Mouse (Mus musculus): Measurements from ENCODE around the gene Bmp2k. TPM values are rescaled to one million over a fixed set of nuclear protein-coding genes. Genes with fewer than 3 reads are reported as not detected.
A peak's percentile ranks its signal among the peaks of the same experiment; 100 is the strongest.
"Not testable (repeated sequence)": the region's sequence is repeated elsewhere in the genome, so short reads cannot be mapped to it uniquely, and the experiment has no call there.

The Bmp2k gene
- total RNA-seq, 2 experiments from 2014 or later = 14.3 to 16.1 TPM

- intact Hi-C loops (cut with DNase I) = no loop called here
- no peak for DNase-seq
Measured at GRCm38 (mm10) chr5:97000524-97000923, 3.0 kb downstream of the Bmp2k start.

DNA sequence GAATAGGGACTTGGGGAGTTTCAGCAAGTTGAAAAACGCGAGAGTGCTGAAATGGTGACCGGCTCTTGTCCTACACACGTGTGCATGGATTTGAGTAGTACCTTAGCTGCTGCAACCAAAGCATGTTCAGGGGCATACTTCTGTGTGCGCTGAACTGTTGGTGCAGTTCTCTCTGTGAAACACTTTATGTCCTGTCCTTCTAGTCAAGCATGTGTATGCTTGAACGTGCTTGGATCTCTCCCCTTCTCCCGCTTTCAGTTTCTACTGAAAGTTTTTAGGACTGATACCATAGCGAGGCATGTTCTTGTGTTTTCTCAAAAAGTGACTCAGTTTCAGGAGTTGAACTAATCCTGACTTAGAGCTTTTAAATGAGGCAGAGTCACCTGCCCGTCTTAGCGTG is 3.7 kb downstream of the Bmp2k start:
- no peak for DNase-seq
- intact Hi-C loops (cut with DNase I) = no loop called here

GRCm38 (mm10) chr5:97001571-97001970 is 4.1 kb downstream of the Bmp2k start:
- no peak for DNase-seq
- intact Hi-C loops (cut with DNase I) = no loop called here

DNA sequence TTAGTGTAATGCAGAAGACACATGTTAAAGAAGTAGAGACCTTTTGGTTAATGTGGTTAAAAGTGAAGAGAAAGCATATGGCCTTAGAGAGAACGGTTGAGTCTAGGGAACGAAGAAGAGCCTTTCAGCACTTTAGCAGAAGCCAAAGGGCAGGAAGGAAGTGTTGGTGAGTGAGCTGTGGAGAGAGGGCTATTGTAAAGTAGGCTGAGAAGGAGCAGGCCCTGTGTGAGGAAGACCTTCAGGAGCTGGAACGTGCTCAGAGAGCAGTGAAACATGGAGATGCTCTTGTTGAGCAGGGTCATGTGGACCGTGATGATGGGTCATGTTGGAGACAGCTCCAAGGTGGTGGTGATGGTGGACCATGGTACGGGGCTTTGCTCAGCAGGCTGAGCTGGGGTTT is 4.8 kb downstream of the Bmp2k start:
- intact Hi-C loops (cut with DNase I) = no loop called here
- DNase-seq = no peak

GRCm38 (mm10) chr5:97002937-97003336 is 5.4 kb downstream of the Bmp2k start:
- no peak for DNase-seq
- intact Hi-C loops (cut with DNase I) = no loop called here

DNA sequence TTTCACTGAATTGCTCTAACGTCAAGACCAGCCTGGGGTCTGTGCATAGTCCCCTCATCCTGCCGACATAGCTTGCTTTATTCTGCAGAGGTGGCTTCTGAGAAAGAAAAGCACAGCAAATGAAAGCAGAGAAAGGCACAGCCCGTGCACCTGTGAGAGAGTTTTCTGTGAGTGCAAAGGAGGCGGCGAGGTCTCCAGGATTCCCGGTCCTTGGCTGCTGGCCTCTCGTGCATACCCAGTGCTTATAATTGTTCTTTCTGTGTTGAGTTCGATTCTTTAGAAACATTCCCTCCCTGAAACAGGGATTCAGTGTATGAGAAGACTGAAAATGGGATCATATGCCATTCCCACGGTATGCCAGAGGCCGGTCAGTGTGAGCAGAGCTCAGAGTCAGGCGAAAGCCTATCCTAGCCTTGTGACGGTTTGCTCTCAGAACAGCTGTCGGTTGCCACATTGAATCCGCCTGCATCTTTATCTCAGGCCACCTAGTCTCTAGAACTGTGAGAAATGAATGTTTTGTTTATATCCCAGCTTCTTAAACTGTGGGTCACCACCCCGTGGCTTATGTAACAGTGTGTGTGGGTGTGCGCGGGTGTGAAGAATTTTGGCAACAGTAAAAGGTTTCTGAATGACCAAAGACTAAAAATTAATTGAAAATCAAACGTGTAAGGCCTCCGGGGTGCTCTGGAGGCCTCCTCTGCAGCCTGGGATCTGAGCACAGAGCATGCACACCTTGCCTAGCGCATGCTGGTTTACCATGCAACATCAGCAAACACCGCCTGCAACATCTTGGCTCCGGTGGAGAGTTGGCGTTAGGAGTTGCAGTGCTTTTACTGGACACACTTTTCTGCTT is 6.9 kb downstream of the Bmp2k start:
- intact Hi-C loops (cut with DNase I) = no loop called here
- DNase-seq = no peak

- DNase-seq = no peak
- intact Hi-C loops (cut with DNase I) = no loop called here
Measured at GRCm38 (mm10) chr5:97005891-97006290, 8.4 kb downstream of the Bmp2k start.

DNA sequence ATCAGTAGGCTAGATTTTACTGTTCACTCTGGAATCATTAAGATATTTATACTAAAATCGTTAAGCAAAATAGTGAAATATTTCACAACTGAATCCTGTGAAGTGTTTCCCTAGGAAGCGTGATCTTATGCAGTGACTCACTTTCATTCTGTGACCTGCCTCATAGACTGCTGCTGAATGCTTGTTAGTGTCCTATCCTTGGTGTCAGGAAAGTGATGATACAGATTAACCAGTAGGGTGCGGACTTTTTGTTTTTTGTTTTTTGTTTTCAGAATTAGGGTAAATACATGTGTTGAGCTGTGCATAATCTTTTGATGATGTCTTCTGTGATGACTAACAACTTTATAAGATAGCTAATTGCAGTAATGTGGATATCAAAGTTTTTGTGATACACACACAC is 9.4 kb downstream of the Bmp2k start:
- intact Hi-C loops (cut with DNase I) = no loop called here
- no peak for DNase-seq

DNA sequence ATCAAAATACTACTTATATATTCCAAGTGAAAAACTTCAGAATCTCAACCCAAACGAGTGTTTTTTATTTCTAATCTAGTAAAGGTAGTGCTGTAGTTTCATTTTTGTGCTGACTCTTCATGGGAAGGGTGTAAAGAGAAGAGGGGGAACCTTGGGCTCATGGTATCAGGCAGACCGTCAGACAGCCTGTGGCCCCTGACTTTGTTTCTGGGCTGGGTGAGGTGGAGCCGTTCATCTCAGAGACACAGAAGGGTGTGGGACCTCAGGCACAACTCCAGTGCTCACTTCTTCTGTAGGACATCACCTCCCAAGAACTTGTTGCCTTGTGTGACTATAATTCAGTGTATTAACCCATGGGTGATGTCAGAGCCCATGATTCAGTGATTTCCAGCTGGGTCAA is 10.0 kb downstream of the Bmp2k start:
- DNase-seq = no peak
- intact Hi-C loops (cut with DNase I) = no loop called here

DNA sequence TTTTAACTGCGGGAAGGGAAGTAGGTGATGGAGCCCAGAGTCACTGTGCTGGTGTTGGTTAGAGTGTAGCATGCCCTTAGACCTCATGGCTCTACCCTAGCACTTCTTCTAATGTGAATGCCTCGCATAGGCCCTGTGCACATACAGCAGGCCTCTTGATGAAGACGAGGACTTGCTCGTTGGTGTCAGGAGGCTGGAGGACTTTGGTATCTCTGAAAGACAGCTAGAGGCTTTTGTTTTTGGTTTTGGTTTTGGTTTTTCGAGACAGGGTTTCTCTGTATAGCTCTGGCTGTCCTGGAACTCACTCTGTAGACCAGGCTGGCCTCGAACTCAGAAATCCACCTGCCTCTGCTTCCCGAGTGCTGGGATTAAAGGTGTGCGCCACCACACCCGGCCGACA is 11.7 kb downstream of the Bmp2k start:
- DNase-seq; intact Hi-C loops (cut with DNase I): not testable (repeated sequence)

GRCm38 (mm10) chr5:97009601-97010335 is 12.3 kb downstream of the Bmp2k start:
- intact Hi-C loops (cut with DNase I) = no loop called here
- DNase-seq = no peak

DNA sequence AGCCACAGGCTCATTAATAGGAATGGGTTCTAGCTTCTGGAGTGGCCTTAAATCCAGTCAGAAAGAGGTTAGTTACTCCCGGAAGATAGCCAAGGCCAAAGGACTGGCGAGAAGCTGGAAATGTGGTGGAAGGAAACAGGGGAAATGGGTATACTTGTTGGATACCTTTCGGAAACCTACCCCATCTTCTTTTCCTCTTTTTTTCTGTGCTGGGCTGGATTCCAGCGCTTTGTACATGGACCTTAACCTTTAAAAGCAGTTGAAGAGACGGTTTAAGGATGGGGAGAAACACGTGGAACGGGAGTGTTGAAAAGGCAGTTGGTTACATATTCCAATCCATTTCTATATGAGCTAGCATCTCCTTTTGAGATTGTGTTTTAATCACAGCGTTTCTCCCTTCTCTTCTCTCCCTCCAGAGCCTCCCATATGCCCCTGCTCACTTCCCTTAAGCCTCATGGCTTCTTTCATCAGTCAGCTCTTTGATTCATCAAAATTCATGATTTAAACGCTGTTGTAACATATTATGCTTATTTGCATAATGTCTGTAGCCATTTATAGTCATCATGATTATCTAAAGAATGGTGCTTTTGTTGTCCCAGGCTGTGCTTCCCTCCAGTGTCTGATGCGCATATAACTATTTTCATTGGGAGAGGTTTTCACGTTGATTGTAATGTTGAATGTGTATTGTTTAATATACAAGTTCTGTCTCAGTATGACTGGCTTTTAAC is 18.5 kb downstream of the Bmp2k start:
- intact Hi-C loops (cut with DNase I) = no loop called here
- DNase-seq = no peak

DNA sequence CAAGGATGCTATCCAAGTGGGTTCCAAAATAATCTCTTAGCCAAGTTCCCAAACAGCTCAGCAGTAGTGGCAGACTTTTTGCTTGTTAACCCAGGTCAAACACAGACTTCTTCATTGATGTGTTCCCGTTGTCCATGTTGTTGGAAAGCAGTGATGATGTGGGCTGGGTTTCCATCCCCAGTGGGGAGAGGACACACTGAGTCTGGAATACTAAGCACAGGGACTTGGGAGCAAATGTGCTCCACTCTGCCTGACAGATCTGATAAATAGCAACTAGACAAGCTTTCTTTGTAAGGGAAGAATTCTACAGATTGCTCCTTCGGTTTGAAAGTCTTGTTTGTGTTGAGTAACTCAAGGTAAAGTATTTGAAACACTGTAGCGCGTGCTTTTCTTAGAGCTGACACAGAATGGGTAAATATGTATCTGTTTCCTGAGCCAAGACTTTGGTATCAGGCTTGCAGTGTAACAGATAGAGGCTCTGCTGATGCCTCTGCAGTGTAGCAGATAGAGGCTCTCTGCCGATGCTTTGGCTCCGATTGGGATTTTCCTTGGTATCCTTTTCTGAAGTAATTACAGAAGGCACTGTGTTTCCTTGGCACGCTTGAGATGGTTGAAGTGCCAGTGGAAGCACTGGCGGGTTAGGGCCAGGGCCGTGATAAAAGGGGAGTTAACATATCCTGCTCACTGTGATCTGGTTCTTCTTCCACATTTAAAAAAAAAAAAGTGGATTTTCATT is 19.5 kb downstream of the Bmp2k start:
- intact Hi-C loops (cut with DNase I) = no loop called here
- DNase-seq = peak; percentile 26

GRCm38 (mm10) chr5:97022305-97023278 is 25.1 kb downstream of the Bmp2k start:
- intact Hi-C loops (cut with DNase I) = no loop called here
- DNase-seq = no peak

GRCm38 (mm10) chr5:97024834-97025233 is 27.3 kb downstream of the Bmp2k start:
- DNase-seq = no peak
- intact Hi-C loops (cut with DNase I) = no loop called here

DNA sequence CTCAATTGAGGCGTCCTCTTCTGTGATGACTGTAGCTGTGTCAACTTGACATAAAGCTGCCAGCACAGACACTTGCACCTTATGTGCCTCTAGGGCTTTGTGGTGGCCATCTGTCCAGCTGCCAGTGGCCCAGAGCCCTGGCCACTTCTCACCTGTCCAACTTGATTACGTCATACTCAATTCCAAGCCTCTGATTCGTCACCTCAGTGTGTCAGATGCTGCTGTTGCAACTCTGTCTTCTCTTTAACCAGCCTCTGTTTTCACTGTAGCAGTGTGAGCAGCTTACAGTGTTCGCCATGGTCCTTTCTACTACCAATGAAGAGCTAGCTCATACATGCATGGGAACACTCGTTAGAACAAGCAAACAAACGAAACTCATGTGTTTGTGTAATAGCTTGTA is 28.2 kb downstream of the Bmp2k start:
- DNase-seq = no peak
- intact Hi-C loops (cut with DNase I) = no loop called here

- intact Hi-C loops (cut with DNase I) = no loop called here
- DNase-seq = no peak
Measured at GRCm38 (mm10) chr5:97028004-97028403, 30.5 kb downstream of the Bmp2k start.

GRCm38 (mm10) chr5:97028840-97029239 is 31.4 kb downstream of the Bmp2k start:
- intact Hi-C loops (cut with DNase I); DNase-seq: not testable (repeated sequence)

- no peak for DNase-seq
- intact Hi-C loops (cut with DNase I) = no loop called here
Measured at GRCm38 (mm10) chr5:97031771-97032170, 34.3 kb downstream of the Bmp2k start.

GRCm38 (mm10) chr5:97045260-97045659 is 47.8 kb downstream of the Bmp2k start:
- no peak for DNase-seq
- intact Hi-C loops (cut with DNase I) = no loop called here
